Mouse (Mus musculus) cerebellum, adult 18-20 months (tissue): ENCODE results near the gene Utrn.
"Not testable (repeated sequence)": the region's sequence is repeated elsewhere in the genome, so short reads cannot be mapped to it uniquely, and the experiment has no call there.

Experiments
- DNase-seq, 2 experiments: peaks; one replicate each; pipeline ENCODE4 v3.0.0; 2021

Utrn gene

DNA sequence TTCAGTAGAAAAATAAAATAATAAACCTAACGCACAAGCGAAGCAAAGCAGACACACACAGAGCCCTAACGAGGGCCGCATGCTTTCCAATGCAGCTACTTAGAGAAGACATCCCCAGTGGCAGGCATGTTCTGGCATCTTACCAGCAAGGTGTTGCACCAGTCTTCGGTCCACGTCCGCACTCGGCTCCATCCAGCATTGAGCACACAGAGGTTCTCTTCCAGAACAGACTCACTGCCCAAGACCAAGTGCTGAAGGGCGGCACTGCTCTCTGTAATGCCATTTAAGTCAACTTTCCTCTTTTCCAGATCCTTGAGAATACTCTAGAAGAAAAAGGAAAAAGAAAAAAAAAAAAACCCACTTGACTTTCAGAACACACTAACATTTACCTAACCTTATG, 197.6 kb downstream of the Utrn start:
- DNase-seq: no peak

DNA sequence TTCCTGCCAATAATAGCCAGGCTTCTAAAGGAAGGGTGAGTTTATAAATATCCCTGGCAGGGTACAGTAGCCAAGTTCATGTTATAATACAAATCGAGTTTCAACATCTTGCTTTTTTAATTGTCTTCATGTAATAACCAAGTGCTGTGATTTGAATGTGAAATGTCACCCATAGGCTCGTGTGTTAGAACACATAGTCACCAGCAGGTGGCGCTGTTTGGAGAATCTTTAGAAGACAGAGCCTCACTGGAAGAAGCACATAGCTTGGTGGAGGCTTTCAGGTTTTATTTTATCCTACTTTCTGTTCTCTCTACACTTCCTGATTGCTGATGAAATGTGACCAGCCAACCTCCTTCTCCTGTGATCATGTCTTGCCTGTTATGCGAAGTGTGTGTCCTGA, 207.1 kb downstream of the Utrn start:
- no peak for DNase-seq

DNA sequence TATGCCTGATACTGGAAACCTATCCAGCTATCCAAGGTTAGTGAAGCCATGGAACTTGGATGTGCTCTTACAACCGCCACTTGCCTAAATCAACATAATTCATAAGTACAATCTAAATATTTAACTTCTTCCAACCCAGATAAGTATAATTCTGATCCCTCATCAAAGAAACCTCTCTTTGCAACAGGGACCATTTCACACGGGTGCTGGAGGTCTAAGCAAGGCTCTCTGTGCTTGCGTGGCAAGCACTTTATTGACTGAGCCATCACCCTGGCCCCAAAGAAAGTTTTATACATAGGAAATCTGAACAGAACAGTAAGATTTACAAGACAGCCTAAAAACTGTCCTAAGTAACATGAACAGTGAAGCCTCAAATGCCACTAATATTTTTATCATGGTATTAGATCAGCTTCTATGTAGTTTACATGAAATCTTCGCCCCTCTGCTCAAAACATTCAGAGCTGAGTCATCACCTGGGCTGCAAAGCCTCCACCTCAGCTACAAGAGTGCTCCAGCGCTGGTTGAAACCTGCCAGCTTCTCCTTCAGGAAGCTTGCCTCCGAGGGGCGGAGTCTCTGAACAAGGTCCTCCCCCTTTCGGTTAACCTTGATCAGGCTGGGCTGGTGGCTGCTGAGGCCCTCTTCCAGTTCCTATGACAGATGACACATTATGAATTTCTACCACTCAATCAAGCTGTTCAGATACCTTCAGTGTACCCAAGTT, 211.0 kb downstream of the Utrn start:
- DNase-seq: no peak

DNA sequence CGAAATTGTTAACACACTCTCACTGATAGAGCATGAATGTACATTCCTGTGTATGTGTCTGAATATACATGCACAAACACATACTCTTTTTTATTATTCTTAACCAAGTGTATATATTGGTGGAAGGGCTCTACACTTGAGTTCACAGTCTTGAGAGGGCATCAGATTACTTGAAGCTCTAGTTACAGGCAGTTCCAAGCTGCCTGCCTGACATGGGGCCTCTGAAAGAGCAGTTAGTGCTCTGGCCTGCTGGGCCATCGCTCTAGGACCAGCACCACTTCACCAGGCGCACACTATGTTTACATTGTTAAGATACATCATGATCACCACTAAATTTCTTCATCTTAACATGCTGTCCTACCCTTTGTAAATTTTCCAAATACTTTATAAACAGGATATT, 216.2 kb downstream of the Utrn start:
- DNase-seq: no peak

DNA sequence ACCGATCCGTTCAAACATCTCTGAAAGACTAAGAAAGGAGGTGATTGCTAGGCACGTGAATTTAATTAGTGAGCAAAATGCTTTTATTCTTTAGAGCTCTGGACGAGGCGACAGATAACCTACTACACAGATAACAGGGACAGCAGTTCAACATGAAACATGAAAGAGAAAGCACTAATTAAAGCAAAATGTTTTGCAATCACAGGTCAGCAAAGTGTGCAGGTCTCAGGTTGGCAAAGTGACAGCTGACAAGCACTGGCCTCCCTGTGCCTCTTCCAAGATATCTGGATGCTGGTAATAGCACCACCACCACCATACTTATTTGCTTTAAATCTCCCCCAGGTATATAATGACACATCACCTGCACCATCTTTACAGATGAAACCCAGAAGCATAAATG, 223.0 kb downstream of the Utrn start:
- DNase-seq: no peak

- no peak for DNase-seq
These were observed 225.8 kb downstream of the Utrn start for GRCm38 (mm10) chr10:12643336-12643735.

GRCm38 (mm10) chr10:12639638-12640037, 229.5 kb downstream of the Utrn start:
- no peak for DNase-seq

GRCm38 (mm10) chr10:12633965-12634364, 235.2 kb downstream of the Utrn start:
- DNase-seq: no peak

DNA sequence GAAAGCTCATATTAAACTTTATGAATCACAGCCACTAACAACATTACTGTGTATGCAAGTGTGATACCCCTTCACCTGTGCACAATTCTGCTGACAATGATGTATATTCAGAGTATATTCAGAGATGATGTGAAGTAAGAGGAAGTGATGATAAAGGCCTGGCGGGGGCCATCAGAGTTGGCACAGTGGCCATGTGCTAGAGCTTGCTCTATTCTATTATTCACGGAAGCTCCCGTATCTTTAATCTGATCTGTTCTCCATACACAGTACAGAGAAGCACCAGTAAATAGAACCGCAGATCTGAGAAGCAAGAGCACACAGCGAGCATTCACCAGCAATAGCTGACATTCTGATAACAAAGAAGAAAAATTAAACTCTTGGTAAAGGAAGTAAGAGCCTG, 238.2 kb downstream of the Utrn start:
- DNase-seq: no peak

DNA sequence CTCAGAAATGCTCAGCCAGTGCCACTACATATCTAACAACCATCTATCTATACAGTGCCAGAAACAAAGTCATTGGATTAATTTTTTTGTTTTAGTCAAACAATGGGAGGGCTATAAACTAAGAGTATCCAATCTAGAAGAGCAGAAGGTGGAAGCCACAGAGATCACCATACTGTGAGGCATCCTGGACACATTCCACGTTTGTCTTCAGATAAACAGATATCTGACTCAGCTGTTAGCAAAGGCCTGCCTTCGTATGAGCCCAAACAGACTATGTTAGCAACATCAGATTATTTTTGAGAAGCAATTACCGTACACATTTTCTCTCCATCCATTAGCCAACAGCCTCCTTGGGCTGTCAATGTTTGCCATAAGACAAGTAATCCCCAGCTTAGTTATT, 250.8 kb downstream of the Utrn start:
- DNase-seq: no peak

GRCm38 (mm10) chr10:12615723-12616122, 253.4 kb downstream of the Utrn start:
- peak in 1 of 2 experiments; percentile 12 for DNase-seq

GRCm38 (mm10) chr10:12614465-12615199, 254.5 kb downstream of the Utrn start:
- DNase-seq: peak; percentile 33 to 45

DNA sequence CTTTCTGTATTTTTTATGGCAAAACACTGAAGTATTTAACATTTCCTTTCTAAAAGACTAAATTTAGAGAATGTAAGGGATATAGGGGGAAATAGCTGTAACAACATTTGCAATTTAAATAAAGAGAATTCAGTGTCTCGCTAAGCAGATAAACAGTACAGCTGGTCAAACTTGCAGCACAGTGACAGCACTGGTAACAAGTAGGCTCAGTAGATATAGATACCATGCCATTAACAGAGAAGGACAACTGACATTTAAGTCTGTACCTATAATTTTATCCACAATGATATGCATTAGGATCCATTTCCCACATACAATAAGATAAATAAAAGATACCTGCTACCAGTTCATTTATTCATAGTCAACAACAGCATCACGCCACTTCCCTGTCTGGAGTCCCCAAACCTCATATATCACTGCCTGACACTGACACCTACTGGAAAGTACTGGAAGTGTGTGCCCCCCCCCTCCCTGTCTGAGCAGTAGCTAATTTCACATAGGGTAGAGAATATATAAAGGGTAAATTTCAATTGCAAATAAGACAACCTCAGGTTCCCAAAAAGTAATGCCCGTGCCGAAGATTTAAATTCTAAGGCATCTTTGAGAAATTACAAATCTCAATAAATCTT, 256.8 kb downstream of the Utrn start:
- DNase-seq: peak; percentile 34 to 40

GRCm38 (mm10) chr10:12609896-12610295, 259.3 kb downstream of the Utrn start:
- DNase-seq: no peak

DNA sequence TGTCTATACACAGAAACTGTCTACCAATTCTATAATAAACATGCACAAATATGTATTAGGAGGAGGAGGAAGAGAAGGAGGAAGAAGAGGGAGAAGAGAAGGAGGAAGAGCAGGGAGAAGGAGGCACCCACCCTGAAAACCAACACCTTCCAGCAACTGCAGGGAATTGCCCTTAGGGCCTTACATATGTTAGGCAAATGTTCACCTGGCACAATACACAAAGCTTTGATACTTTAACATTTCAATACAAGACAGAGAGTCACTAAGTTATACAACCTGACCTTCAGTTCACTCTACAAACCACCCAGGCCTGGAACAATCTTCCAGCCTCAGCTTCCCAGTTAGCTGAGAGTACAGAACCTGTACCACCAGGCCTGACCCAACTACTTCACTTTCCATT, 260.5 kb downstream of the Utrn start:
- DNase-seq: no peak

DNA sequence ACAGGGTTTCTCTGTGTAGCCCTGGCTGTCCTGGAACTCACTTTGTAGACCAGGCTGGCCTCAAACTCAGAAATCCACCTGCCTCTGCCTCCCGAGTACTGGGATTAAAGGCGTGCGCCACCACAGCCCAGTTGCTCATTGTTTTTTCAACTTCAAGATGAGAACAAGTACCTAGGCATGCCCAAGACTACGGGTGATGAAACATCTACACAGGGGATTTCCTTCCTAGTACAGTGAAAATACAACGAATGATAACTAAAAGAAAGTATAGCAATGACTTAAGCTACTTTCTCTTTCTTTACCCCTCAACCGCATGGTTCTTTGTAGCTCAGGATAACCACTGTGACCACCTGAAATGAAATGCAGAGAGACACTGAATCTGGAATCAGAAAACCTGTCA, 262.0 kb downstream of the Utrn start:
- not testable (repeated sequence) for DNase-seq

GRCm38 (mm10) chr10:12595379-12595778, 273.8 kb downstream of the Utrn start:
- no peak for DNase-seq

DNA sequence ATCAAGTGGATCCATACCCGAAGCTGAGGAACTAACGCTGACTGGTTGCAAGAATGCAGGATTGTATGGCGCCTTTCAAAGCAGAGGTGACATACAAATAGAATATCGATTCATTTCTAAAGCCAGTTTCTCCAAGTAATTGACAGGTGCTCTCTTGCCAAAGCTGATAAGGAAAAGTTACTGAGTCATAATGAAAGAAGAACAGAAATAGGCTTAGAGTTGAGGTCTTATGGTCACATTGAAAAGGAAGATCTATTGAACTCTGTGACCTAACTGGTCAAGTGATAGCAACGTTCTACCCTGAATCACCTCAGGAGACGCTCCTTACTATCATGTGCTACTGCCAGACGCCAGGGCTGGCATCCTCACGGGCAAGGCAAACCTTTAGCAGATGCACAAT, 274.2 kb downstream of the Utrn start:
- no peak for DNase-seq

DNA sequence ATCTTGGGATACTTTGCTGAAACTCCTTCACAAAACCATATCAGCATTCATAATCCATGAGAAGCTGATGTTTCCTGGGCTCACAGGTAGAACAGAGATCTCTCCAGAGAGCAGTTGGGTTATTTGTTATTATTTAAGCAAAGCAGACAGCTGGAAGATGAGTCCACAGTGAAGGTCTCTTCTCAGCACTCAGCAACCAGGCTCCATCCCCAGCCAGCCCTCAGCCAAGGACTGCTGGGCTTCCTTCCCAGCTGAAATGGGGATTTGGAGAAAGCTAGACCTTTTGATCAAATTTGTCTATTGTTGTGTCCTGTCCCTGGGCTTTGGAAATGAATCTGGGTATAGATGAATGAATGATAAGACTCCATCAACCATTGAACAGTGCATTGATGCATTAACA, 276.1 kb downstream of the Utrn start:
- DNase-seq: peak in 1 of 2 experiments; percentile 6

- DNase-seq: no peak
These were observed 277.2 kb downstream of the Utrn start for GRCm38 (mm10) chr10:12591946-12592345.

GRCm38 (mm10) chr10:12588051-12588450, 281.1 kb downstream of the Utrn start:
- DNase-seq: no peak

- no peak for DNase-seq
These were observed 281.8 kb downstream of the Utrn start for GRCm38 (mm10) chr10:12587318-12587717.

DNA sequence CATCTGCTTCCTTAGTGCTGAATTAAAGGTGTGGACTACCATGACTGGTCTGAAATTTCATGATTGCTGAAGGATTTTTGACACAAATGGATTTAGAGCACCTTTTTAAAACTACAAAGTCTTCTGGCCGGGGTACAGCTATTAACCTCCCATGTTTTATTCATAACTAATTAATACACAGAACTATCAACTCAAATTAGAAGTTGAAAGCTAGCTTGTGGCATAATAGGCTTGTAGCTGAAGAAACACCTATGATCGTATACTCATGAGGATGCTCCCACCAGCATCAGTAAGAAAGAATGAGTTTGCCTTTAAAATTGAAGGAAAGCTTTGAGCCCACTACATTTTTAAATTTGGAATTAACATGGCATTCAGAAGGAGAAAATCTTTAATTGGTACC, 282.3 kb downstream of the Utrn start:
- DNase-seq: no peak

GRCm38 (mm10) chr10:12586200-12586599, 283.0 kb downstream of the Utrn start:
- DNase-seq: no peak
